Mouse (Mus musculus): ENCODE results near the gene Ins2.

DNA sequence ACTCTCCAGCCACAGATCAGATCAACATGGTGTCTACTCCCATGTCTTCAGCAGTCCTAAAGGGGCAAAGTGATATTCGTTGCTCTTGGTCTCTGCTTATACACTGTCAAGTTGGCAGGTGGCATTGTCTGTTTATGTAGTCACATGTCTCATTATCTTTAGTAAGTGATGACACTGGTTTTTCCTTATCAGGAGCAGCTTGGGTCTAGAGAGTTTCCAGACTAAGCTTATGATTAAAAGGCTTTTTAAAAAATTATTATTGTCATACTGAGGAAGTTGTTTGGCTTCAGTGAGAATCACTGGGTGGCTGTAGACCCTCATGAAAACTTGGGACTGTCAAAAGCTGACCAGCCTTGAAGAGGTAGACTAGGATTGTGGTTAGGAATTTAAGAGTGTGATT, at the start of gene Ins2:
- TF ChIP-seq CTCF (IDR thresholded peaks at IDR 0.05; ENCODE audit: control insufficient read depth, insufficient read depth, insufficient replicate concordance, low read depth, low read length), result no peak
- no peak for TF ChIP-seq POLR2A (IDR thresholded peaks at IDR 0.05; ENCODE audit: control insufficient read depth, low read depth, low read length)
